Mouse (Mus musculus) limb, embryonic 11.5 days (tissue): Measurements from ENCODE around the gene Mamdc4. TPM values are rescaled to one million over a fixed set of nuclear protein-coding genes. Genes with fewer than 3 reads are reported as not detected.
A peak's percentile ranks its signal among the peaks of the same experiment; 100 is the strongest.
"Not testable (repeated sequence)": the region's sequence is repeated elsewhere in the genome, so short reads cannot be mapped to it uniquely, and the experiment has no call there.

ENCODE experiments used
- ATAC-seq: fragments of 200-750 bp; cut with Nextera tagmentation; 2 replicates; pipeline ENCODE4 v1.8.0; 2017; ENCODE audit warnings: low read depth; ENCODE audit not compliant: insufficient number of reproducible peaks, low FRiP score, low TSS enrichment
- DNase-seq: peaks from one replicate; pipeline ENCODE4 v3.0.0-alpha.2; 2015; ENCODE audit warnings: low spot score
- H3K27ac ChIP-seq: fragments of 300-500 bp; sonication (generic); replicated peaks from 2 replicates; pipeline ENCODE4 v1.5.1; 2014; ENCODE audit warnings: low read depth, mild to moderate bottlenecking, low read length
- H3K27me3 ChIP-seq: fragments of 300-500 bp; sonication (generic); 2 replicates; pipeline ENCODE4 v1.6.1; 2014; ENCODE audit warnings: mild to moderate bottlenecking, low read length, mixed read lengths; ENCODE audit not compliant: control insufficient read depth, insufficient read depth
- H3K36me3 ChIP-seq: fragments of 300-500 bp; sonication (generic); 2 replicates; pipeline ENCODE4 v1.6.1; 2014; ENCODE audit warnings: mild to moderate bottlenecking, low read length, moderate library complexity, mixed read lengths; ENCODE audit not compliant: control insufficient read depth, insufficient read depth
- H3K4me1 ChIP-seq: fragments of 300-500 bp; sonication (generic); 2 replicates; pipeline ENCODE4 v1.6.1; 2014; ENCODE audit warnings: low read length, mixed read lengths; ENCODE audit not compliant: control insufficient read depth, insufficient read depth
- H3K4me2 ChIP-seq: fragments of 300-500 bp; sonication (generic); 2 replicates; pipeline ENCODE4 v1.6.1; 2014; ENCODE audit warnings: low read depth, mild to moderate bottlenecking, moderate library complexity; ENCODE audit not compliant: severe bottlenecking
- H3K4me3 ChIP-seq: fragments of 300-500 bp; sonication (generic); 2 replicates; pipeline ENCODE4 v1.5.1; 2014; ENCODE audit warnings: low read depth, low read length
- H3K9ac ChIP-seq: fragments of 300-500 bp; sonication (generic); 2 replicates; pipeline ENCODE4 v1.6.1; 2014; ENCODE audit warnings: mild to moderate bottlenecking, low read length
- H3K9me3 ChIP-seq: fragments of 300-500 bp; sonication (generic); 2 replicates; pipeline ENCODE4 v1.6.1; 2016; ENCODE audit warnings: low read length; ENCODE audit not compliant: control insufficient read depth
- WGBS: fragments of 180-500 bp; shearing (Covaris S2); extraction: QIAGEN DNeasy Blood & Tissue Kit; methylation state at CpG from one replicate; pipeline ENCODE4 v1.1.7; 2014; 5-methylcytosine and 5-hydroxymethylcytosine counted together
- polyA plus RNA-seq: library from polyadenylated mRNA; unstranded; fragments of >200 nt; fragmentation: Nextera tagmentation; extraction: Ambion mirVana; gene quantifications from 2 replicates; pipeline ENCODE4 v1.2.1, GENCODE M21; 2014

The Mamdc4 gene
- polyA plus RNA-seq, 1 experiment from 2014 or later = 7.0 TPM

- no peak overlapping the region for H3K9ac ChIP-seq
- no peak overlapping the region for H3K4me2 ChIP-seq
- no peaks in the 10 kb centered on the region for H3K9me3 ChIP-seq
- ATAC-seq (no peak), DNase-seq (no peak)
- H3K27ac ChIP-seq = no peak overlapping the region
- WGBS = 83% methylated on average over 9 of the region's 9 CpGs
- H3K36me3 ChIP-seq = peaks cover 26% of the 10 kb centered on the region
- no peaks in the 10 kb centered on the region for H3K27me3 ChIP-seq
- H3K4me1 ChIP-seq = peaks cover 10% of the 10 kb centered on the region
- no peak overlapping the region for H3K4me3 ChIP-seq
Observed at GRCm38 (mm10) chr2:25561946-25562345, 12.7 kb downstream of the Mamdc4 start.

DNA sequence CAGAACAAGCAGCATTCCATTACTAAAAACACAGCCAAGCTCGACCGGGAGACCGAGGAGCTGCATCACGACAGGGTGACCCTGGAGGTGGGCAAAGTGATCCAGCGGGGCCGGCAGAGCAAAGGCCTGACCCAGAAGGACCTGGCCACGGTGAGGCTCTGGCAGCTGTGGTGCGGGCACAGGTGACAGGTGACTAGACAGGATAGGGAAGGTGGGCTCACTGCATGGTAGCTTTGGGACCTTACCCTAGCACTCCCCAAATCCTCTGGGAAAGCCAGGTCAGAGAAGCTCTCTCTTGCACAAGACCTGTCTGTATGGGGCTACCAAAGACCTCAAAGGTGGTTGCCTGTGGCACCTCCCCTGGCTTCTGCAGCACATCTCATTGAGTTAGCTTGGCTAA lies 14.1 kb downstream of the Mamdc4 start:
- ATAC-seq = no peak
- H3K4me2 ChIP-seq = no peak overlapping the region
- 85% methylated on average over 8 of the region's 8 CpGs for WGBS

DNA sequence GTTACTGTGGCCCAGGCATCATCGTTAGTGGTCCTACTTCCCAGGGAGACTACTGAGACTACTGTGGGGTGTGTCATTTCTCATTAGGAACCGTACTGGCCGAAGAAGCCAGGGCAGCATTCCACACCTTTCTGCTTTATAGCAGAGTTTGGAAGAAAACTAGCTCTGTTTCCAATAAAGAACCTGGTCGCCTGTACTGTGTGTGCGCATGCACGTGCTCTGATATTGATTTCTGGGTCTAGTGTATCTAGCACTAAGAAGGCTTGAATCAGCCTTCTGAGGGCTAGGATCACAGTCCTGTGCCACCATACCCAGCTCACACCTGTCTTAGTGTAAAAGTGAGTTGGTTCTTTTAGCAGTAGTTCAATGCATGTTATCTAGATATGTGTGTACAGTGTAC lies 15.9 kb downstream of the Mamdc4 start:
- DNase-seq (no peak), ATAC-seq (no peak)
- Histone ChIP-seq H3K27me3 (no peaks in the 10 kb centered on the region), H3K4me2 (peak overlapping the region; percentile 93), H3K9me3 (no peaks in the 10 kb centered on the region), H3K4me3 (peak overlapping the region; percentile 98), H3K36me3 (peaks cover 22% of the 10 kb centered on the region), H3K27ac (no peak overlapping the region), H3K9ac (peak overlapping the region; percentile 93; the same call in 1 of the 2 replicates), H3K4me1 (peaks cover 10% of the 10 kb centered on the region)
- WGBS = 55% methylated on average over 6 of the region's 6 CpGs

More for the DNA sequence above, 14.1 kb downstream of the Mamdc4 start:
- H3K27ac ChIP-seq = no peak overlapping the region
- H3K4me3 ChIP-seq = no peak overlapping the region
- H3K36me3 ChIP-seq = peaks cover 26% of the 10 kb centered on the region
- no peak for DNase-seq
- H3K9ac ChIP-seq = no peak overlapping the region
- H3K27me3 ChIP-seq = no peaks in the 10 kb centered on the region
- peaks cover 10% of the 10 kb centered on the region for H3K4me1 ChIP-seq
- H3K9me3 ChIP-seq = no peaks in the 10 kb centered on the region

DNA sequence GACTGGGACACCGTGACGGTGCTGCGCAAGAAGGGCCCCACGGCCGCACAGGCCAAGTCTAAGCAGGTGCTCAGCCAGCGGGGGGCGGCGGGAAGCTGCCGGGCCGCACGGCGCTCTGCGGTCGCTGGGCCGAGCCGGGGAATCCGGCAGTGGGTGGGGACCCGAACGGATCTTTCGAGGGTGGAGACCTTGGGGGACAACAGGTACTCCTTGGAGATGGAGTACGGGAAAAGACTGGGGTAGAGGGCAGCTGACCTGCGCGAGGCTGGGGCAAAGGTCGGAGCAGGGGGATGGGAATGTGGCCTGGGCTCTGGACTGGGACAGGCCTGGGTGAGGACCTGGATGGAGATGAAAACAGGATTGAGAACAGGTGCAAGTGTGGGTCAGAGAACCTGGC lies 16.7 kb downstream of the Mamdc4 start:
- Histone ChIP-seq H3K4me1 (peaks cover 10% of the 10 kb centered on the region), H3K4me2 (peak overlapping the region; percentile 93), H3K27me3 (no peaks in the 10 kb centered on the region), H3K27ac (peak overlapping the region; percentile 33; the same call in 1 of the 2 replicates), H3K4me3 (peak overlapping the region; percentile 98), H3K9me3 (no peaks in the 10 kb centered on the region), H3K36me3 (peaks cover 16% of the 10 kb centered on the region), H3K9ac (peak overlapping the region; percentile 93)
- no peak; the same call in 1 of the 2 replicates for ATAC-seq
- DNase-seq = no peak
- under 1% methylated on average over 24 of the region's 24 CpGs for WGBS

DNA sequence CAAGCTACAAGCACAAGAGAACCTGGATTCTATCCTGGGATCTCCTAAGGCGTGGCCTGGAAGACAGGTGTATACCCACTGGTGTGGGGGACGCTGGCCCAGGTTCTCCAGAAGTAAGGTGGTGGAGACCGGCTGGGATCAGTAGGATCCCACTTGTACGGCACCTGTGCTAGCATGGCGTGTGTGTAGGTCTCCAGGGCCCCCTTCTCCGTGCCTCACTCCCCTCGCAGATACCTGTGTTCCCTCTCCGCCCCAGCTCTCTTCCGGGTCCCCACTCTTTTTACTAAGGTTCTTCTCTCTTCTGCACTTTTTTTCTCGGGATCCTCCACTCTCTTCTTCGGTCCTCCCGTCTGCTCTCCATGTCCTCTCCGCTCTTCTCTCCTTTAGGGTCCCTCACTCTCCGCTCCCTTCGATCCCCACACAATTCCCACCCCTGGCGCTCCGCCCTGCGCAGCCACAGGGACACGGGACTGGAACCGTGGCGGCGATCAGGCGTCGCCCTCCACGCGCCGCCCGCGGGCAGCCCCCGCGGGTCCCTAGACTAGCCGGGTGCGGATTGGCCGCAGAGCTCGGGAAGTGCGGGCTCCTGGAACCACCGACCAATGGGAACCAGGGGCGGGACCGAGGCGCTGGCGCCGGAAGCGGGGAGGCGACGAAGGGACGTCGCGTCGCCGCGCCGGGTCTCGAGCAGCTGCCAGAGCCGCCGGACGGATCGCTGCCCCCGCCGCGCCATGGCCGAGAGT lies 17.3 kb downstream of the Mamdc4 start, which contains the start of gene Edf1:
Gene Edf1 (plus strand): TSS at position 627 of the 743 bp plus-strand sequence.
- H3K27me3 ChIP-seq = no peaks in the 10 kb centered on the region
- DNase-seq (peak; percentile 93), ATAC-seq (peak; percentile 93)
- peaks cover 10% of the 10 kb centered on the region for H3K4me1 ChIP-seq
- peak within 1 kb of the TSS; percentile 93 for H3K4me2 ChIP-seq
- H3K9me3 ChIP-seq = no peaks in the 10 kb centered on the region
- WGBS = under 1% methylated on average over 61 of the region's 61 CpGs
- H3K9ac ChIP-seq = peak within 1 kb of the TSS; percentile 93
- peaks cover 12% of the 10 kb centered on the region for H3K36me3 ChIP-seq
- peak within 1 kb of the TSS; percentile 33; the same call in 1 of the 2 replicates for H3K27ac ChIP-seq
- H3K4me3 ChIP-seq = peak within 1 kb of the TSS; percentile 98

- H3K36me3 ChIP-seq = peaks cover 8% of the 10 kb centered on the region; the same call in 1 of the 2 replicates
- H3K4me1 ChIP-seq = peaks cover 10% of the 10 kb centered on the region
- H3K4me3 ChIP-seq = no peak overlapping the region
- H3K9me3 ChIP-seq = no peaks in the 10 kb centered on the region
- no peak for ATAC-seq
- 68% methylated on average over 1 of the region's 1 CpGs for WGBS
- no peak for DNase-seq
- H3K4me2 ChIP-seq = no peak overlapping the region
- H3K27ac ChIP-seq = no peak overlapping the region; the same call in 1 of the 2 replicates
- H3K27me3 ChIP-seq = no peaks in the 10 kb centered on the region
- no peak overlapping the region for H3K9ac ChIP-seq
Observed at GRCm38 (mm10) chr2:25556296-25556695, 18.3 kb downstream of the Mamdc4 start.

DNA sequence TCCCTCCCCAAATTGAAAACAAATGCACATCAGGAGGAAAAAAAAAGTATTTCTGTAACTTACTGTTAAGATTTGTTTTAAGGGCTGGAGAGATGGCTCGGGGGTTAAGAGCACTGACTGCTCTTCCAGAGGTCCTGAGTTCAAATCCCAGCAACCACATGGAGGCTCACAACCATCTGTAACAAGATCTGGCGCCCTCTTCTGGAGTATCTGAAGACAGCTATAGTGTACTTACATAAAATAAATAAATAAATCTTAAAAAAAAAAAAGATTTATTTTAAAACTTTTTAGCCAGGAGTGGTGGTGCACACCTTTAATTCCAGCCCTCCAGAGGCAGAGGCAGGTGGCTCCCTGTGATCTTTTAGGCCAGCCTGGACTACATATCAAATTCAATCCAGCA lies 19.2 kb downstream of the Mamdc4 start:
- not testable (repeated sequence) for H3K9me3 ChIP-seq, H3K4me2 ChIP-seq, H3K4me1 ChIP-seq, H3K27me3 ChIP-seq, H3K4me3 ChIP-seq, ATAC-seq, DNase-seq, H3K27ac ChIP-seq, H3K36me3 ChIP-seq, H3K9ac ChIP-seq
- 44% methylated on average over 2 of the region's 2 CpGs for WGBS

- DNase-seq, H3K4me2 ChIP-seq, H3K27me3 ChIP-seq, H3K9me3 ChIP-seq, ATAC-seq, H3K27ac ChIP-seq, H3K9ac ChIP-seq, H3K4me1 ChIP-seq, H3K36me3 ChIP-seq, H3K4me3 ChIP-seq: not testable (repeated sequence)
- WGBS = 88% methylated on average over 4 of the region's 4 CpGs
Observed at GRCm38 (mm10) chr2:25553171-25553786, 21.4 kb downstream of the Mamdc4 start.
